Mouse (Mus musculus) small intestine, adult 10 weeks (tissue): Measurements from ENCODE around the gene Wdr49. TPM values are rescaled to one million over a fixed set of nuclear protein-coding genes. Genes with fewer than 3 reads are reported as not detected.

Experiments used
- polyA plus RNA-seq: library from polyadenylated mRNA; stranded (reverse); fragments of 350-450 nt; fragmentation: Illumina TruSeq; extraction: RNeasy Lipid Tissue Mini Kit (QIAGEN cat#74804); gene quantifications from one replicate; pipeline ENCODE4 v1.2.3, GENCODE M21; 2014; ENCODE audit warnings: low replicate concordance

Wdr49 gene
- polyA plus RNA-seq, result not detected

DNA sequence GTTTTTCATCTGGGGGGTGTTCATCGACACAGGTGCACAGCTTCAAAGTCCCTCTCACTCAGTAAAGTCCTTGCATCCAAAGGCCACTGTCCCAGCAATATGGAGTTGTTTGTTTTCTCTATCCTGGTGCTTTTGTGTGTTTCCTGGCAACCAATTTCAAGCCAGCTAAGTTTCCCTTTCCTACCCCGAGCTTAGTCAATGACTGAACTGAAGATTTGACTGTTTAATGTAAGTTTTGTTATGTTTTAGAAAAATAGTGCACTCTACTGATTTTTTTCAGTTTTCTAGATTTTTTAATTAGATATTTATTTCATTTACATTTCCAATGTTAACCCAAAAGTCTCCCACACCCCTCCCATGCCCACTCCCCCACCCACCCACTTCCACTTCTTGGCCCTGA, at the start of gene Wdr49:
TSS of gene Wdr49 (minus strand) at position 101 of the 400 bp plus-strand sequence.

GRCm38 (mm10) chr3:75269978-75270377, 212.0 kb downstream of the Wdr49 start, which contains the start of gene Serpini2:
Gene Serpini2, minus strand, starts transcription at chr3:75270078.

Other genes with a start within 250 kb of the Wdr49 start
- 55.4 TPM for gene Serpini2, start 212.1 kb downstream of the Wdr49 start, polyA plus RNA-seq
- 496 TPM for gene Pdcd10, start 74.7 kb upstream of the Wdr49 start, polyA plus RNA-seq
- gene Serpini1, start 75.4 kb upstream of the Wdr49 start, polyA plus RNA-seq, result 3.9 TPM